Mouse (Mus musculus) bone marrow, adult 2 months (tissue): ENCODE data around the gene Ttll6.

Experiments used
- CTCF ChIP-seq: fragments of 200-500 bp; IDR thresholded peaks from 2 replicates; pipeline ENCODE4 v1.5.1; 2011; ENCODE audit warnings: low read length, control low read depth; ENCODE audit not compliant: control insufficient read depth, insufficient read depth
- POLR2A ChIP-seq: fragments of 200-500 bp; IDR thresholded peaks from 2 replicates; pipeline ENCODE4 v1.6.1; 2011; ENCODE audit warnings: low read depth, mild to moderate bottlenecking, control low read depth, low read length, borderline replicate concordance; ENCODE audit not compliant: control insufficient read depth

GRCm38 (mm10) chr11:96203182-96203788, 69.7 kb downstream of the Ttll6 start:
- TF ChIP-seq CTCF (no peak), POLR2A (no peak)
